Mouse (Mus musculus) brown adipose tissue, adult 24 weeks (tissue): ENCODE measurements around the gene Atf7. TPM values are rescaled to one million over a fixed set of nuclear protein-coding genes. Genes with fewer than 3 reads are reported as not detected.

Source experiments
- H3K27ac ChIP-seq: fragments of 200-500 bp; replicated peaks from 2 replicates; pipeline ENCODE4 v1.5.1; 2012; ENCODE audit warnings: low read depth, mild to moderate bottlenecking, low read length
- H3K4me1 ChIP-seq: fragments of 200-500 bp; 2 replicates; pipeline ENCODE4 v1.6.1; 2012; ENCODE audit warnings: low read length, mixed read lengths; ENCODE audit not compliant: control insufficient read depth, insufficient read depth, insufficient read length
- H3K4me3 ChIP-seq: fragments of 200-500 bp; 2 replicates; pipeline ENCODE4 v1.5.1; 2012; ENCODE audit warnings: low read depth, mild to moderate bottlenecking, low read length, moderate library complexity; ENCODE audit not compliant: insufficient read depth
- polyA plus RNA-seq: library from polyadenylated mRNA; stranded (reverse); fragments of >200 nt; gene quantifications from 2 replicates; pipeline ENCODE4 v1.2.4, GENCODE M21; 2012; ENCODE audit not compliant: missing spikeins, insufficient read depth, insufficient read length

The Atf7 gene
- polyA plus RNA-seq, 1 experiment = 40.1 TPM

GRCm38 (mm10) chr15:102546246-102546645, 79.0 kb downstream of the Atf7 start:
- Histone ChIP-seq H3K4me3 (no peak overlapping the region), H3K27ac (no peak overlapping the region), H3K4me1 (no peaks in the 10 kb centered on the region)

GRCm38 (mm10) chr15:102544801-102545200, 80.5 kb downstream of the Atf7 start:
- Histone ChIP-seq H3K4me1 (no peaks in the 10 kb centered on the region), H3K27ac (no peak overlapping the region), H3K4me3 (no peak overlapping the region)

GRCm38 (mm10) chr15:102533926-102534325, 91.3 kb downstream of the Atf7 start:
- Histone ChIP-seq H3K4me1 (no peaks in the 10 kb centered on the region), H3K27ac (no peak overlapping the region), H3K4me3 (no peak overlapping the region)

- Histone ChIP-seq H3K27ac (no peak overlapping the region), H3K4me3 (no peak overlapping the region), H3K4me1 (no peaks in the 10 kb centered on the region)
Measured at GRCm38 (mm10) chr15:102532106-102532900, 93.0 kb downstream of the Atf7 start.

GRCm38 (mm10) chr15:102531586-102531985, 93.7 kb downstream of the Atf7 start:
- no peak overlapping the region for H3K4me3 ChIP-seq
- H3K27ac ChIP-seq = no peak overlapping the region
- H3K4me1 ChIP-seq = no peaks in the 10 kb centered on the region

GRCm38 (mm10) chr15:102530566-102530965, 94.7 kb downstream of the Atf7 start:
- Histone ChIP-seq H3K27ac (no peak overlapping the region), H3K4me1 (no peaks in the 10 kb centered on the region), H3K4me3 (no peak overlapping the region)

- Histone ChIP-seq H3K27ac (no peak overlapping the region), H3K4me3 (no peak overlapping the region), H3K4me1 (no peaks in the 10 kb centered on the region)
Measured at GRCm38 (mm10) chr15:102528396-102528795, 96.9 kb downstream of the Atf7 start.

GRCm38 (mm10) chr15:102527936-102528335, 97.3 kb downstream of the Atf7 start:
- Histone ChIP-seq H3K4me3 (no peak overlapping the region), H3K27ac (no peak overlapping the region), H3K4me1 (no peaks in the 10 kb centered on the region)

- H3K4me1 ChIP-seq = no peaks in the 10 kb centered on the region
- H3K27ac ChIP-seq = no peak overlapping the region
- H3K4me3 ChIP-seq = no peak overlapping the region
Measured at GRCm38 (mm10) chr15:102526111-102527002, 98.9 kb downstream of the Atf7 start.

- no peak within 1 kb of the TSS for H3K4me3 ChIP-seq
- H3K4me1 ChIP-seq = no peaks in the 10 kb centered on the region
- no peak within 1 kb of the TSS for H3K27ac ChIP-seq
Measured at GRCm38 (mm10) chr15:102524892-102525485, 100.3 kb downstream of the Atf7 start, which contains the start of gene Npff. Gene Npff (minus strand): TSS chr15:102524942.

- no peaks in the 10 kb centered on the region; the same call in 1 of the 2 replicates for H3K4me1 ChIP-seq
- H3K27ac ChIP-seq = no peak overlapping the region
- no peak overlapping the region for H3K4me3 ChIP-seq
Measured at GRCm38 (mm10) chr15:102521480-102521879, 103.8 kb downstream of the Atf7 start.

GRCm38 (mm10) chr15:102520416-102520815, 104.8 kb downstream of the Atf7 start:
- peaks cover 4% of the 10 kb centered on the region; the same call in 1 of the 2 replicates for H3K4me1 ChIP-seq
- no peak overlapping the region for H3K27ac ChIP-seq
- no peak overlapping the region for H3K4me3 ChIP-seq

- peaks cover 4% of the 10 kb centered on the region; the same call in 1 of the 2 replicates for H3K4me1 ChIP-seq
Measured at GRCm38 (mm10) chr15:102519211-102520141, 105.8 kb downstream of the Atf7 start.

GRCm38 (mm10) chr15:102518859-102519201, 106.4 kb downstream of the Atf7 start:
- Histone ChIP-seq H3K27ac (peak overlapping the region; percentile 50), H3K4me3 (peak overlapping the region; percentile 81), H3K4me1 (peaks cover 4% of the 10 kb centered on the region; the same call in 1 of the 2 replicates)

More at GRCm38 (mm10) chr15:102519211-102520141, 105.8 kb downstream of the Atf7 start:
- H3K27ac ChIP-seq = no peak overlapping the region
- peak overlapping the region; percentile 81 for H3K4me3 ChIP-seq
